Mouse (Mus musculus) MN1 (cell line): Measurements from ENCODE around the gene Ly6g6d.
"Not testable (repeated sequence)": the region's sequence is repeated elsewhere in the genome, so short reads cannot be mapped to it uniquely, and the experiment has no call there.

Experiments used
- DNase-seq: peaks from one replicate; pipeline ENCODE4 v3.0.0-alpha.2; 2016; ENCODE audit warnings: low spot score

The Ly6g6d gene

DNA sequence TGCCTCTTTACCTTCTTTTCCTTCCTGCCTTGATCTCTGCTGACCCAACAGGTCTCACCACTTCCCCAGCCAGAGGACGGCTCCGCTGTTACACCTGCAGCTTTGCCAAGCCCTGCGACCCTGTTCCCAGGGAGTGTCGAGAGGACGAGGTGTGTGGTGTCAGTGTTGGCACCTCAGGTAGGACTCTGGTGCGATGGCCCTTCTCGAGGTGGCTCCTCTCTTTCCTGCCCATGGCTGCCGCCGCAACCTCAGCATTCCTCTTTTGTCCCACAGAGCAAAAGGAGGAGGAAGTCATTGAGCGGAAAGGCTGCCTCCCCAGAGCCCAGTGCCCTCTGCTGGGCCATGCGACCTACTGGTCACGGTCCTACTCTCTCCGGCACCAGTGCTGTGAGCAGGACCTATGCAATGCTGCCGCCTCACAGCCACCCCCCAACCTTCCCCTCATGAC lies at the start of gene Ly6g6d:
Ly6g6d (minus strand) TSS at position 280 of the 448 bp plus-strand sequence.
- no peak for DNase-seq

DNA sequence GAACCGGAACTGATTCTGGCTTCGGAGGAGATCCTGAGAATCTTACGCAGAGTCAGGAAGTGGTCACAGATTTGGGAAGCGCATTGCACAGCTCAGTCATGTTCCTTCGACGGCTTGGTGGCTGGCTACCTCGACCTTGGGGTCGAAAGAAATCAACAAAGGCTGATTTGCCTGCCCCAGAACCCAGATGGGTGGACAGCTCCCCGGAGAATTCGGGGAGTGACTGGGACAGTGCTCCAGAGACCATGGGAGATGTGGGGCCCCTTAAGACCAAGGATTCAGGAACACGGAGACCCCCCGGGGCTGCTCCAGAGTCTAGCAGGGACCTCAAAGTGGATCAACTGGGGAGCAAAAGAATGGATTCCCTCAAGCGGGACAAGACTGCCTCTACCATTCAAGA lies 49.2 kb upstream of the Ly6g6d start:
- DNase-seq = no peak

DNA sequence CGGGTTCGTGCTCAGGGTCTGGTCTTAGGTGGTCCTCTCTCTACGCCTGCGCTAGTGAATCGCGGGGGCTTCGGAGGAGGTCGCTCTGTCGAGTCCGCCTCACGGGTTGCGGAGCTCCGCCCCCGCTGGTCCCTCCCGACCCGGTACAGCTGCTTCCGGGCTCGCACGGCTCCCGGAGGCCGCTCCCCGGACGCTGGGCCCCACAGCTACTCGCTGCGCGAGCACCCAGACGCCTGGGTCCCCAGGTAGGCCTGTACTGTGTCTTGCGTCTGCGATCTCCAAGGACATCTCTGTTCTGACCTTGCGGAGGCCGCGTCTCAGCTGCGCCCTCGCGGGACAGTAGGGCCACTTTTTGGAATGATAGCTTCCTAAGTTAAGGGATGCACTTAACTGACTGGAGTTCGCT lies 48.3 kb upstream of the Ly6g6d start, which contains the start of gene D17H6S53E:
D17H6S53E (plus strand) TSS at position 168 of the 406 bp plus-strand sequence.
- peak; percentile 72 for DNase-seq

DNA sequence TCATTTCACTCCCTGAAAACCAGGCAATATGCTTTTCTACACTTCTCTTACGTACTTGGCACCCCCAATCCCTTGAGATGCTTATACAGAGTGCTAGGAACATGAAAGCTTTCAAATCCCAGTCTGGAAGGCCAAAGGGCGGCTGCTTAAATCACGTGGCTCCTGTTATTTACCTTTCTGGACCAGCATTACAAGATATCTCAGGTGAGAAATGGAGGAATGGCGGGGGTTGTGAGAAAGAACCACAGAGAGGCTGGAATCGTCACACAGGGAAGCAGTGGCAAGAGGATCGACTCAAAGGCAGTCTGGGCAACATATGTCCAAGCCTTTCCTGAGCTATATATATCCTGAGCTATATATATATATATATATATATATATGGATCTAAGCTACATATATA lies 47.7 kb upstream of the Ly6g6d start:
- DNase-seq = no peak

DNA sequence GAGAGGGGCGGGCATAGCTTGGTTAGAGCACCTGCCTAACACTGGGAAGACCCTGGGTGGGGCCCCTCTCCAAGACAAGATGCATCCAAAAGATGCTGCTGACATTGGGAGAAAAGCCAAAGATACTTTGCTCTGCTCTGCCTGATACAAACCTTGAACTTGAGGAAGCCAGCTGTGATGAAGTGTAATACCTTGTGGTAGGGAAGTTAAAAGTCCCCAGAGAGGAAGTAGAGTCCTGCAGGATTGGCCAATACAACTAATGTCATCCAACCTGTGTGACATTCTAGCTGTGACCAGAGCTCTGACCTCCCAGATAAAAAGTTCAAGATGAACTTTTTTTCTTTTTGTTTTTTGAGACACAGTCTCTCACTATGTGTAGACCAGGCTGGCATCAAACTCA lies 47.2 kb upstream of the Ly6g6d start:
- DNase-seq = no peak

DNA sequence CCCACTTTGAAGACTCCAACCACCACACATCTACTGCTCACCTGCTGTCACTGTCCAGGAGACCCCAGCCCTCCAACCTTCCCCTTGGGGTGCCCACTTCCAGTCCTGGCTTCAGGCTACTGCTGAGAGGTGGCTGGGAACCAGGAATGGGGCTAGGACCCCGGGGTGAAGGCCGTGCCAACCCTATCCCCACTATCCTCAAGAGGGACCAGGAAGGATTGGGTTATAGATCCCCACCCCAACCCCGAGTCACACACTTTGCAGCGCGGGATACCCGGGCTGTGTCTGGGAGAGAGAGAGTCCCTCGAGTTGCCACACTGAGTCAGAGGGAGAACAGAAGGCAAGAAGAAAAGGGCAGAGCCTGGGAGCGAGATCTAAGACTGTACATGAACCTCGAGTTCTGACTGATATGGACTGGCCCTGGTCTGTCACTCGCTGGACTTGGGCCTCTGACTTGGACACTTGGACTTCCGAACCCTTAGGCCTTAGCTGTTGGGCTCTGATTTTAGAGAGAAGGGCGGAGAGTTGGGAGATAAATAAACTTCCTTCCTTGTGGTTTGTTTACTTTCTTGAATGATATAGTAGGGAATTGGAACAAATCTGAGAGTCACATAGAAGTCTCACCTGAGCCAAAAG lies 46.5 kb upstream of the Ly6g6d start:
- DNase-seq = not testable (repeated sequence)

DNA sequence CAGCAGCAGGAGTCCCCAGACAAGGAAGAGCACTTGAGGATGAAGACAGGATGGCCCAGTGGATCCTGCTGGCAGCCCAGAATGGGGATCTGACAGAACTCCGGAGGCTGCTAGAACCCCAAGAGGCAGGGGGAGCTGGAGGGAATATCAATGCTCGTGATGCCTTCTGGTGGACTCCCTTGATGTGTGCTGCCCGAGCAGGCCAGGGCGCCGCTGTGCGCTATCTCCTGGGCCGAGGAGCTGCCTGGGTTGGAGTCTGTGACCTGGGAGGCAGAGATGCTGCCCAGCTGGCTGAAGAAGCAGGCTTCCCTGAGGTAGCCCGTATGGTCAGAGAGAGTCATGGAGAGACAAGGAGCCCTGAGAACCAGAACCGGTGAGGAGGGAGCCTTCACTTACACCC lies 45.4 kb upstream of the Ly6g6d start:
- DNase-seq = not testable (repeated sequence)

DNA sequence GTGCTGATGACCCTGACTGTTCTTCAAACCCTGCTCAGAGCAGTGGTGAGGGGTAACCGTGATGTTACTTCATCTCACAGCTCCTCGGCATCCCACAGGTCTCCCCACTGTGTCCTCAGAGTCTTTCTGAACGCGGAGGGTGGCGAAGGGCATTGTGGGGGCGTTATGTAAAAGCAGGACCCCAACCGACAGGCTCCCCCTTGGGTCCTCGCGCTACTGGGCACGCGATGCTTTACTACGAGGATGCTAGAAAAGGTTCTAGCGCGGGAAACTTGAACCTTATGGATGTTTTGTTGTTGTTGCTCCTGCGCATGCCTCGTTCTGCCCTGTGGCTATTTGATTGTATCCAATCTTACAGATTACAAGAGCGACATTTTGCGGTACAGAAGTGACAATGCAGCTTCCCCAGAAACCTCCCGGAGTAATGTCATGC lies 44.0 kb upstream of the Ly6g6d start, which contains the start of gene Csnk2b:
Csnk2b (minus strand) TSS at position 183 of the 433 bp plus-strand sequence.
- peak; percentile 91 for DNase-seq

DNA sequence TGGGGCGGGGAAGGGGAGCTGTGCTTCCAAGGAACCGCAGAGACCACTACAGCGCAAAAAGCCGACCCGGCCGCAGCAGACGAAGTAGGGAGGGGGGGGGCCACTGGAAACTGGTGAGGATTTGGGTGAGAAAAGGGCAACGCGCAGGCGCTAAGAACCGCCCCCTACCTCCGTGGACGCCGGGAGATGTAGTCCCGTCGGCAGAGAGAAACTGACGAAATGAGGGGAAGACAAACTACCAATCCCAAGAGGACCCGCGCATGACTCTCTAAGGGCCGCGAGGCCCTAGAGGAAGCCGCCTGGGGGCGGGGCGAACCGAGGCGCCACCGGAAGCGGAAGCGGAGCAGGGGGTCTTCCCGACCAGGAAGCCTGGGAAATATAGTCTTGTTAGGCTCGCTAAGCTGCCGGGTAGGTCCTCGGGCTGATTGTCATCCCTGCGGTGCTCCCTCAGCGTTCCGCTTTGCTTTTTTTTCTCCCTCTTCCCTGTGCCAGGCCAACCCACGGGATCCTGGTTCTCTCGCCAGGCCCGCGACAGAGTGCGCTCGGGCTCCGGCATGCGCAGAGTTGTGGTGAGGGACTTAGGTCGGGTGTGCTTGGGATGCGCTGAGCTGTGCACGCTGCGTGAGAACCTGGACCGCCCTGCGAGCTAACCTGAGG lies 43.4 kb upstream of the Ly6g6d start, which contains the start of gene Gpank1:
Gpank1 (plus strand) TSS at position 313 of the 657 bp plus-strand sequence.
- peak; percentile 99 for DNase-seq

DNA sequence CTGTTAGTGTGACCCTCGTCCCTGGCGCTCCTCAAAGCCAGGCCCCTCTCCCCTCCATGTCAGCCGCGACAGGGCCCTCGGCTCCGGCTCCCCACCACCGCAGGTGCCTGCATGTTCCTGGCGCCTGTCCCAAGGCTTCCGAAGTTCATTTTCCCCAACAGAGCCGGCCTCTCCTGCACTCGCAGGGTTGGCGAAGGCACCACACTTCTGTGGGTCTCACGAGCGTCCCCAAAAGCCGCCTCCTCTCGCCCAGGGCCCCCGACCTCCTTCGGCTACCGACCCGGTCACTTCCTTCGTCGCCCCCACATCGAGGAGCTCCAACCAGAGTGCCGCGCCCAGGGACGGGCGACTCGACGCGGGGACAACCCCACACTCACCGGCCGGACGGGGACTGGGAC lies 42.9 kb upstream of the Ly6g6d start:
- DNase-seq = no peak

DNA sequence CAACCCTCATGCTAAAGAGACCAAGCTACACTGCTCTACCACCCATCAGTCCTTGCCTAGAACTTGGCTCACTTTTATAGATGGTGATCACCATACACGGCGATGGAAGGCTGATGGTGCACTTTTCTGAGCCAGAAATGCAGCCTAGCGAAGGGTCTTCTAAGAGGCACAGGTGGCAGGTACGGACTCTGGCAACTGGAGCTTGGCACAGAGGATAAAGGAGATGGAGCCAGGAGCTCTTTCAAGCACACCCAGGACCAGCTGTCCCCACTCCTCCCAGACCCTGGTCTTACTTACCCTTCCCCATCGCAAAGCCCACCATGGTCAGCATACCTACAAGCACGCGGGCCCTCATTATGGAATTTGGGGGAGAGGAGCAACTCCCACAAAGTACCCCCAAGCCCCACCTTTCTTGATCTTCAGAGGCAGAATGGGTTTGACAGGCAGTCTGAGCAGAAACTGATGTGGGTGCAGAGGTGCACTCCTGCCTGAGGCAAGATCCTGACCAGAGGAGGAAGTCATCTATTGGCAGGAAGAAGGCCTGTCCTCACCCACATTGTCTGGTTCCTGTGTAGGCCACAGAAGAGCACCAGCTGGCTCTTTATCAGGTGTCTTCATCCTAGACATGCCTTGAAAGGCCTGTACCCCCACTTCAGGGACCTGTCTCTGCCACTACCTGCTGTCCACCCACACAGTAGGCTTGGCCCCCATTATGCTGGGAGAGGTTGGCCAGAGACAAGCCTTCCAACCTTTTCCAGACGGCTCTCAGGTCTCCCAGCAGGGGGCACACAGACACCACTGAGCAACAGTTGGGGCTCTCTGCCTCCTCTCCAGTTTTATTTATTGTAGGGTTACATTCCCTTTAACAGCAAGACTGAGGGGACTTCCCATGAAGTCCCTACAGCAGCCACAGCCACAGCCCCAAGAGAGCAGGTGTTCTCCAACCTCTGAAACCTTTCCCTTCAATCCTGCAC lies 37.5 kb upstream of the Ly6g6d start, which contains the start of gene Ly6g5b:
Ly6g5b (minus strand) TSS at position 383 of the 974 bp plus-strand sequence.
- peak; percentile 53 for DNase-seq

DNA sequence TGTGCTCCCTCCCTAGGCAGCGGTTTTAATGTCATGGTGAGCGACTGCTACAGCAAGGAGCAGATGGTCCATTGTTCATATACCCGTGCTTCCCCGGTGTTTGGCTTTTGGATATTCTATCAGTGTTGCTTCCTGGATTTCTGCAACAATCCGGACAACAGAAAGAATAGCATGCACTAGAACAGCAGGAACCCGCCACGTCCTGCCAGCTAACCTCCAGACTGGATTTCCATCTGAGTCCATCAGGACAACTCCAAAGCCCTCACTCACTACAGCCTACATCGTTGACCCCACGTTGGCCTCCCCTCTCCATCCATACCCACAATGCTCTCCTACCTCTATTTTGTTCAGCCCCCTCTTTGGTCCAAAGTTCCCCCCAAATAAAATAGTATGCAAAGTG lies 33.9 kb upstream of the Ly6g6d start:
- no peak for DNase-seq

DNA sequence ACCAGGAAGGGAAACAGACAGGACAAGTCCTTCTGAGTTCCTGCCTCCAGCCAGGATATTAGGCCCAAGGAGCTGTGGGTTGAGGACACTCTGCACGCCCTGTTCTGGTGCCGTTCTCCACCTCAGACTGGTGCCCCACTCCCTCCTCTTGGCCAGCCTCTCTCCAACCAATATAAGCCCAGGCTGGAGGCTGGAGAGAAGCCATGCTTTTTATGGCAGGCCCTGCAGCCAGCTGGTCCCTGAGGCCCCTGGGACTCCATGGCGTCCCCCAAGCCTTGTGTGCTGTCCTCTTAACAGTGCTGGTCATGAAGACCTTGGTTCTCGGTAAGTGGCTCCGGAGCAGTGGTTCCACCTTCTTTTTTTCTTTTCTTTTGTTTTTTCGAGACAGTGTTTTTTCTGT lies 30.2 kb upstream of the Ly6g6d start, which contains the start of gene Ly6g5c:
Ly6g5c (plus strand) TSS at position 183 of the 400 bp plus-strand sequence.
- no peak for DNase-seq

DNA sequence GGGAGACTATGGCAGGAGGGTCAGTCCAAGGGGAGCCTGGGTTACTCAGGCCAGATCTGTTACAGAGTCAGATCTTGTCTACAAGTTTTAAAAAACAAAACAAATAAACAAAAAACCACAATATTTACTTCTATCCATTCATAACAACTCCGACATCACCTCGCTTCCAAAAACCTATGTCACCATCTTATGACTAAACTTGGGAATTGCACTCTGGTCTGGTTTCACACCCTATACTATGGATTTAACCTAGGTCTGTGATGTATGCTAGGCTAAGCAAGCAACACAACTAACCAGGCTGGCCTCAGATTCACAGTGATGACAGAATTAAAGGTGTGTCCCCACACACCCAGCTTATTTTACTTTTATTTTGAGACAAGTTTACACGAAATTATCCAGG lies 28.7 kb upstream of the Ly6g6d start:
- no peak for DNase-seq

DNA sequence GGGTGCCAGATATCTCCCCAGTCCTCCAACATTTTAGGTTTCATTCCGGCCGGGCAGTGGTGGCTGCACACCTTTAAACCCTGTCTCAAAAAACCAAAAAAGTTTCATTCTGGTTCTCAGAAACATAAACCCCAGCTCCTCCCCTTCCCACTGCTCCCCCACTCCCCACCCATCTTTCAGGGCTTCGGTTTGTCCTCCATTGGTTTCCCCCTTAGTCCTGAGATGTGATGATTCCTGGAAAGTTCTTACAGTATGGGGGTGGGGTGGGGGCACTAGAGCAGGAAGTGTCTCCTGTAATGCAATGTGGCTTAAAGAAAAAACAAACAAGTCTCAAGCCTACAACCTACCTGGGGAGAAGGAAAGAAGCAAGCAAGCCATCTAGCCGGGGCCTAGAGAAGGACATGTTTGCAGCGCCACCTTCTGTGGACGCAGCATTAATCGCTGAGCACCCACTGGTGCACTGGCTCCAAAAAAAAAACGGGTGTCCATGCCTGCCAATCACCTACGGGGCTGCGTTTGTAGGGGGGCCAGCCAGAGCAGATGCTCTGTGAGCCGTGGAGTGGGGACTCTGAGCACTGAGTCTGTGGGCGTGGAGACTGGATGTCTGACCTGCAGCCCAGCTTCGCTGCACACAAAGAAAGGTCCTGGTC lies 28.0 kb upstream of the Ly6g6d start:
- DNase-seq = no peak

DNA sequence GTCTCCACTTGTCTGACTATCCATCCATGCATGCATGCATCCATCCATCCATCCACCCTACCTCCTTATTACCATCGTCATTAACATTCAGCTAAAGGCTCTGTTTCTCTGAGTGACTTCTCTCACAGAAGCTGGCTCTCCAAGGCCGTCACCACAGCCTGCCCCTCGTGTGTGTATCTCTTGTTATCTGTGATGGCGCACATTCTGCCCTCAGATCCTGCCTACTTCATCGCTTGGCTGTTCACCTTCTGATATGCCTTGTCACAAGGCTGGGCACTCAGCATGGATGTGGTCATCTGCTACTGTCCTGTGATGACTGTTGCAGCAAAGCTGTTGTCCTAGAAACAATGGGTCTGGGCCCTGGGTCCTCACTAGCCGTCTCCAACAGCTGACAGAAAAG lies 26.9 kb upstream of the Ly6g6d start:
- DNase-seq = no peak

DNA sequence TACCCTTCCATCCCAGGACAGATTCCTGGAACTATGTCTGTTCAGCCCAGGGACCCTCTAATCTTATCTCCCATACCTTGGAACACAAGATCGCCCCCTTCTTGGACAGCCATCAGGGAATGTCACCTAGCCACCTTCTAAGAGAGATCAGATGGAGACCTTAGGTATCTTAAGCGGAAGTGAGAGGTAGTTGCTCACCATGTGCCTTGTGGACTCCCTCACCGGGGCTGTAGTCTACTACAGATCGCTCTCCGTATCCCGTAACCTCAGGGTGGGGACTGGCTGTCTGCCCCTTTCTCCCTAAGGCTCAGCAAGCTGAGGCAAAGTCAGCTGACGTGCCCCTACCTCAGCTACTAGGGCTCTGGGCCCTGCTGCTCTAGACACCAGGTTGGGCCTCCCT lies 26.2 kb upstream of the Ly6g6d start:
- no peak for DNase-seq

DNA sequence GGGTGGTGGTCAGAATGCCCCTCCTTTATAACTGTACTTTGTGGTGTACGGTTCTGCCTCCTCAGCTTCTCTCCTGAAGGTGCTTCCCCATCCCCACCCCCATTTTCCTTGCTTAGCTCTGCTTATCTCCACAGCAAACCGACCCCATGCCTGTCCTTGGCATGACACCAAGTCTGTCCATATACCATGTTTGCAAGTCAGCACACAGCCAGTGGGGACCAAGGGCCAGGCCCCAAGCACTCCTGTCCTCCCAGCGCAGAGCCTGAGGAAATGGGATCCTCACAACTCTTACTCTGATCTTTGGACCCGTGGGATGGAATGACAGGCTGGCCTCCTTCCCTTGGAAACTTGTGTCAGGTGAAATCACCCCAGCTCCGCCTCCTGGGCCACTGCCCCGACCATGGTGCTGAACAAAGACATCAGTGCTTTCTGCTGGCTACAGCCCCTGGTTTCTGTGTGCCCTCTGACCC lies 25.4 kb upstream of the Ly6g6d start:
- DNase-seq = no peak

DNA sequence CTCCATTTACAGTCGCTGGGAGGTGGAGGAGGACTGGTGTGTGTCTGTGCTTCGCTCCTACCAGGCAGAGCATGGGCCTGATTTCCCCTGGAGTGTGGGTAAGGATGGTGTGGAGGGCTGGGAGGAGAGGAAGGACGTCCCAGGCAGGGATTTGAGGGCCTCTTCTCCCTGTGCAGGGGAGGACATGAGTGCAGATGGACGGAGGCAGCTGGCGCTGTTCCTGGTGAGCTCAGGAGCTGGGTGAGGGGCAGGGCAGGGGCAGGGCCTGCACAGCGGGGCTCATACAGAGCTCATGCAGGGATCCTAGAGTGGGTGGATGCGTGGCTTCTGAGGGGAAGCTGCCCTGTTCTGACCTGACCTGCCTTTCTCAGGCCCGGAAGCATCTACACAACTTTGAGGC lies 24.4 kb upstream of the Ly6g6d start:
- DNase-seq = peak; percentile 74

DNA sequence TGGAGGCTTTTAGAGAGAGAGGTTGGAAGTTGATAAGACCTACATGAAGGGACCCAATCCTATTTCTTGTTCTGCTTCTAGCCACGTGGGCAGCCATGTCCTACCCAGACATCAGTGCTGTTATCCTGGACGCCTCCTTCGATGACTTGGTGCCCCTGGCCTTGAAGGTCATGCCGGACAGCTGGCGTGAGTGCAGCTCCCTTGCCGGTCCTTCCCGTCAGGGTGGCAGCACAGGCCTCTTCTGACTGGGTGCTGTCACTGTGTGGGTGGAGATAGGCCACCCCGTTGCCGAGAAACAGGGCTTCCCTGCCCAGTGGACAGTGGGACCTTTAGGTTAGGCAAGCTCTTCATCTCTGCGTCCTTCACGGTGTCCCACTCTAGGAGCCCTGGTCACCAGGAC lies 23.3 kb upstream of the Ly6g6d start:
- no peak for DNase-seq

DNA sequence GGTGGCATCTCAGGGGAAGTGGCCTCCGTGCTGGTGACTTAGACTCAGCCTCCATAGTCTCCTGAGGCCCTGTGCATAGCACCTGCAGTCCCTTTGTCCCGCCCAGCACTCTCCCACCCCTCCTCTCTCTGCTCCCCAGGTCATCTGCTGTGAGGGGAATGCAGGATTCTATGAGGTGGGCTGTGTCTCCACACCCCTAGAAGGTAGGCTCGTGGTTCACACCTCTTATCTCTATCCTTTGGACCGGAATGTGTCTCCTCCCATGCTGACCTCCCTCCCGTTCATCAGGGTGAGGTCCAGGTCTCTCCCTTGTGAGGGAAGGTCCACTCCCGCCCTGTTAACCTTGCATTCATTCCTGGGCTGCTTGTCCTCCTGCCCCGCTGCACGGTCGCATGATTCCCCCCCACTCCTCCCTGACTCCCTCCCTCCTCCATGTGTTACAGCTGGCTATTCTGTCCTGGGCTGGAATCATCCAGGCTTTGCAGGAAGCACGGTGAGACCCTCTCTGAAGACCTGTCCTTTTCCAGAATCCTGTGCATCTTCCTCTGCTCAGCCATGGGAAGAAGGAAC lies 22.4 kb upstream of the Ly6g6d start:
- DNase-seq = no peak
